23 mouse cellular contexts compared by ENCODE assay signal in the genomic region with DNA sequence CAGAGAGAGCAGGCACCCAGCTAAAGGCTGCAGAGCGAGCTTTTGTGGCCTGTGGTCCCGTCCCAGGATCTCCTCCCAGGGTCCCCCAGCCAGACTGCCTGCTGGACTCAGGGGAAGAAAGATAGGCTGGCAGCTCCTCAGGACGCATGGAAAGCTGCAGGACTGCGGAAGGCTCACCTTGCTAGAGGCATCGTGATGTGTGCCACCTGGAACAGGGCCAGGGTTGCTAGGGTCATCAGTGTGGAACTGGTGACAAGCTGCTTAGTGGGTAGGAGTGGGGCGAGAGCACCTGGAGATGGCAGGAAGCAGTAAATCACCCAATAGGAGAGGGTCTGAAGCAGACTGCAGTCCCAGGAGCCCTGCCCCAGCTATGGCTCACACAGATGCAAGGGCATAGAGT.
DNase-seq lines count a peak whose midpoint lies in the region; ATAC-seq and TF ChIP-seq lines count a peak whose summit lies in the region.
"Had no signal": no experiment of that assay in that cellular context is flagged by ENCODE, and none has a peak within 500 bp of the region (broad histone marks: within the 10 kb centered on the region; RNA-seq: fewer than 3 reads in every experiment).

No protein-coding gene starts in this region.

- H3K9me3 ChIP-seq in kidney, embryonic 15.5 days (replicated peaks): no peaks in the 10 kb centered on the region
- H3K9me3 ChIP-seq in limb, embryonic 11.5 days (ENCODE audit: control insufficient read depth, low read length): no peaks in the 10 kb centered on the region
- no peaks in the 10 kb centered on the region for H3K9me3 ChIP-seq in limb, embryonic 10.5 days (replicated peaks)
- no peaks in the 10 kb centered on the region for H3K9me3 ChIP-seq in midbrain, postnatal 0 days (ENCODE audit: low read length)
- H3K9me3 ChIP-seq: forebrain, embryonic 13.5 days; limb, embryonic 12.5 days; megakaryocyte, embryonic 14.5 days; midbrain, embryonic 13.5 days; neural tube, embryonic 12.5 days had no signal

- no peak for DNase-seq in kidney, adult 11 months
- no peak for DNase-seq in limb, embryonic 11.5 days (ENCODE audit: low spot score)
- no peak for DNase-seq in limb, embryonic 10.5 days (ENCODE audit: low spot score)
- DNase-seq in cerebellum, adult 8-10 months: peak; percentile 66
- peak; percentile 72 to 78 for DNase-seq in cerebellum, postnatal 36 days
- no peak for DNase-seq in midbrain, postnatal 0 days (ENCODE audit: low spot score)
- DNase-seq in urinary bladder, adult 18-20 months (ENCODE audit: low spot score in 2 of 2): no peak
- DNase-seq: gastrocnemius, adult 2 months; liver, postnatal 0 days; lung, postnatal 14 days; retina, postnatal 1 day; right cerebral cortex, postnatal 25 days; spleen, adult 18-20 months had no signal

- 50% methylated on average over 6 of the region's 6 CpGs for whole genome bisulfite sequencing in kidney, embryonic 15.5 days
- 85% methylated on average over 6 of the region's 6 CpGs for WGBS in limb, embryonic 11.5 days
- whole genome bisulfite sequencing in limb, embryonic 10.5 days: 80% methylated on average over 6 of the region's 6 CpGs
- 90% methylated on average over 6 of the region's 6 CpGs for WGBS in midbrain, postnatal 0 days

- H3K27ac ChIP-seq in kidney, embryonic 15.5 days: 0 out of 2 replicates have a peak overlapping the region, but pooled peaks have one; percentile 1
- no peak overlapping the region for H3K27ac ChIP-seq in limb, embryonic 11.5 days (replicated peaks; ENCODE audit: low read depth, low read length)
- no peak overlapping the region for H3K27ac ChIP-seq in limb, embryonic 10.5 days
- H3K27ac ChIP-seq in midbrain, postnatal 0 days (ENCODE audit: low read depth, low read length): no peak overlapping the region
- H3K27ac ChIP-seq: forebrain, embryonic 13.5 days; gastrocnemius, adult 2 months; hindbrain, embryonic 14.5 days; limb, embryonic 12.5 days; midbrain, embryonic 13.5 days; neural tube, embryonic 12.5 days had no signal

- TF ChIP-seq CTCF in midbrain, postnatal 0 days (IDR thresholded peaks at IDR 0.05): no peak

- H3K4me2 ChIP-seq in kidney, embryonic 15.5 days: no peak overlapping the region
- no peak overlapping the region for H3K4me2 ChIP-seq in limb, embryonic 11.5 days (ENCODE audit: low read depth, severe bottlenecking)
- H3K4me2 ChIP-seq in midbrain, postnatal 0 days (ENCODE audit: low read depth, low read length, poor library complexity, severe bottlenecking): no peak overlapping the region
- H3K4me2 ChIP-seq: forebrain, embryonic 13.5 days; hindbrain, embryonic 14.5 days; limb, embryonic 12.5 days; liver, embryonic 11.5 days; midbrain, embryonic 13.5 days; neural tube, embryonic 12.5 days had no signal

- H3K9ac ChIP-seq in kidney, embryonic 15.5 days: no peak overlapping the region
- H3K9ac ChIP-seq in limb, embryonic 11.5 days (ENCODE audit: low read length): 0 out of 2 replicates have a peak overlapping the region, but pooled peaks have one; percentile 3
- no peak overlapping the region for H3K9ac ChIP-seq in midbrain, postnatal 0 days (replicated peaks; ENCODE audit: low read length, poor library complexity, severe bottlenecking)
- H3K9ac ChIP-seq: forebrain, embryonic 13.5 days; hindbrain, embryonic 14.5 days; limb, embryonic 12.5 days; liver, postnatal 0 days; midbrain, embryonic 13.5 days; neural tube, embryonic 12.5 days had no signal

- peaks cover 41% of the 10 kb centered on the region for H3K4me1 ChIP-seq in kidney, embryonic 15.5 days
- H3K4me1 ChIP-seq in limb, embryonic 11.5 days (ENCODE audit: control insufficient read depth, insufficient read depth, low read length): no peaks in the 10 kb centered on the region
- H3K4me1 ChIP-seq in limb, embryonic 10.5 days: no peaks in the 10 kb centered on the region
- H3K4me1 ChIP-seq in midbrain, postnatal 0 days (ENCODE audit: insufficient read depth, low read length): no peaks in the 10 kb centered on the region
- H3K4me1 ChIP-seq: forebrain, embryonic 13.5 days; limb, embryonic 12.5 days; neural tube, embryonic 12.5 days had no signal

- H3K36me3 ChIP-seq in kidney, embryonic 15.5 days: peaks cover 79% of the 10 kb centered on the region
- peaks cover 14% of the 10 kb centered on the region; the same call in 1 of the 2 replicates for H3K36me3 ChIP-seq in limb, embryonic 11.5 days (ENCODE audit: control insufficient read depth, insufficient read depth, low read length)
- peaks cover 95% of the 10 kb centered on the region for H3K36me3 ChIP-seq in limb, embryonic 10.5 days
- H3K36me3 ChIP-seq in midbrain, postnatal 0 days (ENCODE audit: insufficient read depth, low read length): peaks cover 72% of the 10 kb centered on the region

- ATAC-seq in kidney, embryonic 15.5 days (replicated peaks; ENCODE audit: low FRiP score): no peak
- no peak for ATAC-seq in limb, embryonic 11.5 days (ENCODE audit: insufficient number of reproducible peaks, low FRiP score, low TSS enrichment, low read depth)
- no peak for ATAC-seq in midbrain, postnatal 0 days (ENCODE audit: low FRiP score)
- ATAC-seq: forebrain, embryonic 13.5 days; inflammation-experienced regulatory T-cells, adult 6 months; liver, postnatal 0 days; midbrain, embryonic 13.5 days; Patski had no signal

- no peaks in the 10 kb centered on the region for H3K27me3 ChIP-seq in kidney, embryonic 15.5 days
- no peaks in the 10 kb centered on the region for H3K27me3 ChIP-seq in limb, embryonic 11.5 days (ENCODE audit: control insufficient read depth, insufficient read depth, low read length)
- H3K27me3 ChIP-seq in limb, embryonic 10.5 days (ENCODE audit: low read depth, poor library complexity, severe bottlenecking): no peaks in the 10 kb centered on the region
- no peaks in the 10 kb centered on the region for H3K27me3 ChIP-seq in midbrain, postnatal 0 days (ENCODE audit: insufficient read depth, low read length)
- H3K27me3 ChIP-seq: forebrain, embryonic 13.5 days; limb, embryonic 12.5 days; megakaryocyte, embryonic 14.5 days; midbrain, embryonic 13.5 days; neural tube, embryonic 12.5 days; Patski had no signal

- no peak overlapping the region for H3K4me3 ChIP-seq in kidney, embryonic 15.5 days (replicated peaks)
- H3K4me3 ChIP-seq in limb, embryonic 11.5 days (ENCODE audit: low read depth, low read length): no peak overlapping the region
- no peak overlapping the region for H3K4me3 ChIP-seq in limb, embryonic 10.5 days
- H3K4me3 ChIP-seq in midbrain, postnatal 0 days (ENCODE audit: low read depth, low read length): no peak overlapping the region
- H3K4me3 ChIP-seq: forebrain, embryonic 13.5 days; gastrocnemius, adult 2 months; limb, embryonic 12.5 days; megakaryocyte, embryonic 14.5 days; midbrain, embryonic 13.5 days; neural tube, embryonic 12.5 days had no signal

Comparison
In these comparisons a context has a peak if more than half of its experiments do, and no peak if none do; other contexts are left out.
1. DNase-seq: peak in cerebellum, adult 8-10 months (single experiment) and cerebellum, postnatal 36 days (2 of 2); none in kidney, adult 11 months (single experiment), limb, embryonic 11.5 days (single experiment), limb, embryonic 10.5 days (single experiment), midbrain, postnatal 0 days (single experiment) and urinary bladder, adult 18-20 months (0 of 2).